Mouse (Mus musculus) heart, embryonic 14.5 days (tissue): ENCODE data around the gene Cachd1. TPM values are rescaled to one million over a fixed set of nuclear protein-coding genes. Genes with fewer than 3 reads are reported as not detected.

Experiments
- ATAC-seq: fragments of 200-750 bp; cut with Nextera tagmentation; 2 replicates; pipeline ENCODE4 v1.8.0; 2017; ENCODE audit warnings: low read depth, moderate TSS enrichment; ENCODE audit not compliant: insufficient number of reproducible peaks, insufficient read depth, low FRiP score
- H3K27ac ChIP-seq, 2 experiments: fragments of 200-500 bp in 1 of 2; fragments of 300-500 bp in 1 of 2; sonication (generic) in 1 of 2; replicated peaks in 1 of 2; 2 replicates each; pipeline ENCODE4 v1.5.1; 2012 to 2014; ENCODE audit warnings: low read depth in 2 of 2, low read length in 2 of 2, control low read depth in 1 of 2, mild to moderate bottlenecking in 1 of 2, mixed read lengths in 1 of 2; ENCODE audit not compliant: control insufficient read depth in 1 of 2, insufficient read depth in 1 of 2
- H3K27me3 ChIP-seq: fragments of 300-500 bp; sonication (generic); 2 replicates; pipeline ENCODE4 v1.6.1; 2014; ENCODE audit warnings: mild to moderate bottlenecking, low read length, control low read depth; ENCODE audit not compliant: control insufficient read depth, insufficient read depth
- H3K36me3 ChIP-seq: fragments of 300-500 bp; sonication (generic); 2 replicates; pipeline ENCODE4 v1.6.1; 2014; ENCODE audit warnings: mild to moderate bottlenecking, control low read depth, low read length, mixed read lengths; ENCODE audit not compliant: control insufficient read depth, insufficient read depth
- H3K4me1 ChIP-seq, 2 experiments: fragments of 200-500 bp in 1 of 2; fragments of 300-500 bp in 1 of 2; sonication (generic) in 1 of 2; 2 replicates each; pipeline ENCODE4 v1.6.1; 2012 to 2014; ENCODE audit warnings: low read length in 2 of 2, control low read depth in 1 of 2, mixed read lengths in 1 of 2; ENCODE audit not compliant: control insufficient read depth in 2 of 2, insufficient read depth in 2 of 2
- H3K4me2 ChIP-seq: fragments of 300-500 bp; sonication (generic); 2 replicates; pipeline ENCODE4 v1.6.1; 2014; ENCODE audit warnings: mild to moderate bottlenecking, low read length
- H3K4me3 ChIP-seq, 2 experiments: fragments of 200-500 bp in 1 of 2; fragments of 300-500 bp in 1 of 2; sonication (generic) in 1 of 2; 2 replicates each; pipeline ENCODE4 v1.5.1; 2012 to 2014; ENCODE audit warnings: low read length in 2 of 2, mild to moderate bottlenecking in 2 of 2, control low read depth in 1 of 2, low read depth in 1 of 2, moderate library complexity in 1 of 2; ENCODE audit not compliant: control insufficient read depth in 1 of 2, insufficient read depth in 1 of 2
- H3K9ac ChIP-seq: fragments of 300-500 bp; sonication (generic); 2 replicates; pipeline ENCODE4 v1.6.1; 2014; ENCODE audit warnings: mild to moderate bottlenecking, low read length
- H3K9me3 ChIP-seq: fragments of 300-500 bp; sonication (generic); 2 replicates; pipeline ENCODE4 v1.6.1; 2016; ENCODE audit warnings: low read length, control low read depth; ENCODE audit not compliant: control insufficient read depth
- WGBS: fragments of 180-500 bp; shearing (Covaris S2); extraction: QIAGEN DNeasy Blood & Tissue Kit; methylation state at CpG from one replicate; pipeline ENCODE4 v1.1.7; 2014; 5-methylcytosine and 5-hydroxymethylcytosine counted together
- polyA plus RNA-seq: library from polyadenylated mRNA; unstranded; fragments of >200 nt; fragmentation: Nextera tagmentation; extraction: Ambion mirVana; gene quantifications from 2 replicates; pipeline ENCODE4 v1.2.1, GENCODE M21; 2014

The Cachd1 gene
- polyA plus RNA-seq, 1 experiment from 2014 or later, result 9.2 TPM

- Histone ChIP-seq H3K4me2 (no peak overlapping the region), H3K4me1 (peaks cover 3 to 25% of the 10 kb centered on the region in 2 experiments), H3K36me3 (no peaks in the 10 kb centered on the region), H3K9me3 (no peaks in the 10 kb centered on the region), H3K27ac (no peak overlapping the region), H3K27me3 (no peaks in the 10 kb centered on the region), H3K4me3 (no peak overlapping the region), H3K9ac (no peak overlapping the region)
- WGBS, result 88% methylated on average over 3 of the region's 3 CpGs
- ATAC-seq, result peak; percentile 47; the same call in 1 of the 2 replicates
Measured at GRCm38 (mm10) chr4:100819238-100819637, 42.8 kb downstream of the Cachd1 start.

DNA sequence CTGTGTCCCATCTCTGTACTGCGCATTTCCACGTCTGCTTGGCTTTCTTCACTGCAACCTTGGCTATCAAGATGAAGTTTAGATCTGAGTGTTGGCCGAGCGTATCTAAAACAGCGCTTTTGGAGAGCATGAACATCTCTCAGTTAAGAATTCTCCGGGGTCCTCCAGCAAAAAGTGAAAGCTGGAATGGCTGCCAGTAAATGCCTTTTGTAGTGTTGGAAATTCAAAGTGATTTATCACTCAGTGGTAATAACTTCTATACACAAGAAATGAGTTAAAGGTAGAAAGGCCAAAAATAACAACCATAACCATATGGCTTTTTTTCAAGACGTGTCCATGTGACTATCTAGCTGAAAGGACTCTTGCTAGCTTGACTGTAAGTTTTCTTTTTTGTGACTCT is 46.1 kb downstream of the Cachd1 start:
- Histone ChIP-seq H3K27me3 (no peaks in the 10 kb centered on the region), H3K9ac (no peak overlapping the region), H3K4me3 (no peak overlapping the region), H3K36me3 (no peaks in the 10 kb centered on the region), H3K4me1 (peaks cover 5 to 29% of the 10 kb centered on the region in 2 experiments), H3K27ac (no peak overlapping the region), H3K9me3 (0 out of 2 replicates have a peak, but pooled peaks cover 7% of the 10 kb centered on the region), H3K4me2 (peak overlapping the region; percentile 25; the same call in 1 of the 2 replicates)
- ATAC-seq, result no peak
- WGBS, result 78% methylated on average over 7 of the region's 7 CpGs

- Histone ChIP-seq H3K27me3 (no peaks in the 10 kb centered on the region), H3K4me2 (no peak overlapping the region), H3K27ac (no peak overlapping the region), H3K4me1 (peaks cover 16 to 38% of the 10 kb centered on the region in 2 experiments), H3K4me3 (no peak overlapping the region), H3K9me3 (0 out of 2 replicates have a peak, but pooled peaks cover 7% of the 10 kb centered on the region), H3K36me3 (no peaks in the 10 kb centered on the region), H3K9ac (no peak overlapping the region)
- ATAC-seq, result no peak
- WGBS, result 31% methylated on average over 5 of the region's 5 CpGs
Measured at GRCm38 (mm10) chr4:100827374-100827773, 50.9 kb downstream of the Cachd1 start.

DNA sequence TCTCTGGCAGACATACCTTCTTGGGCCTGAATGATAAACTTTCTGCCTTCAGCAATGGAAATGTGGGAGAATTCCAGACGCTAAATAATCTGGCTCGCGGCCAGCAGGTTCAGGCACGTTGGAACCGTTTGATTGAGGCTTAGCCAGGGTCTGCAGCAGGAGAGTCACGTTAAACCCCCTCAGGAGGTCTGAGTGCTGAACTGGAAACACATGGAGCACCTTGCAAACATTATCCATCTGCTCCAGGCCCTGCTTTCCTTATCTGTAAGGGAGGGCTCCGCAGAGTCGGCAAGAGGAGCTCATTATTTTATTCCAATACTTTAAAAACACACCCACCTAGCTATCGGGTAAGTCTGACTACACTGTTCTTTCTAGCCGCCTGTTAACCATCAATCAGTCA is 52.3 kb downstream of the Cachd1 start:
- Histone ChIP-seq H3K36me3 (no peaks in the 10 kb centered on the region), H3K4me2 (peak overlapping the region; percentile 24), H3K4me1 (peaks cover 16 to 40% of the 10 kb centered on the region in 2 experiments), H3K9ac (no peak overlapping the region), H3K9me3 (0 out of 2 replicates have a peak, but pooled peaks cover 7% of the 10 kb centered on the region), H3K4me3 (no peak overlapping the region), H3K27me3 (no peaks in the 10 kb centered on the region), H3K27ac (peak overlapping the region in 1 of 2 experiments; percentile 38; a peak in 1 of 4 replicates)
- ATAC-seq, result no peak
- 3% methylated on average over 10 of the region's 10 CpGs for WGBS

- Histone ChIP-seq H3K27me3 (no peaks in the 10 kb centered on the region), H3K4me2 (no peak overlapping the region), H3K9me3 (no peaks in the 10 kb centered on the region), H3K4me3 (no peak overlapping the region), H3K27ac (no peak overlapping the region), H3K36me3 (no peaks in the 10 kb centered on the region), H3K9ac (no peak overlapping the region), H3K4me1 (peaks cover 0 to 10% of the 10 kb centered on the region in 2 experiments; a peak in 3 of 4 replicates)
- ATAC-seq, result no peak
- WGBS, result 74% methylated on average over 6 of the region's 6 CpGs
Measured at GRCm38 (mm10) chr4:100837205-100837604, 60.7 kb downstream of the Cachd1 start.

- H3K9ac ChIP-seq, result no peak overlapping the region
- no peak overlapping the region for H3K4me2 ChIP-seq
- 65% methylated on average over 5 of the region's 5 CpGs for WGBS
- H3K4me1 ChIP-seq, result 0 out of 4 replicates have a peak, but pooled peaks cover 0 to 5% of the 10 kb centered on the region in 2 experiments
- H3K36me3 ChIP-seq, result no peaks in the 10 kb centered on the region
- no peaks in the 10 kb centered on the region for H3K9me3 ChIP-seq
- no peaks in the 10 kb centered on the region for H3K27me3 ChIP-seq
- no peak overlapping the region for H3K4me3 ChIP-seq
- ATAC-seq, result no peak
- H3K27ac ChIP-seq, result no peak overlapping the region
Measured at GRCm38 (mm10) chr4:100842629-100843028, 66.2 kb downstream of the Cachd1 start.

- H3K36me3 ChIP-seq, result no peaks in the 10 kb centered on the region
- H3K4me3 ChIP-seq, result no peak overlapping the region
- WGBS, result 86% methylated on average over 5 of the region's 5 CpGs
- H3K9ac ChIP-seq, result no peak overlapping the region
- H3K27me3 ChIP-seq, result no peaks in the 10 kb centered on the region
- ATAC-seq, result no peak
- H3K4me2 ChIP-seq, result no peak overlapping the region
- H3K4me1 ChIP-seq, result 0 out of 4 replicates have a peak, but pooled peaks cover 0 to 5% of the 10 kb centered on the region in 2 experiments
- H3K27ac ChIP-seq, result no peak overlapping the region
- H3K9me3 ChIP-seq, result no peaks in the 10 kb centered on the region
Measured at GRCm38 (mm10) chr4:100843119-100843518, 66.6 kb downstream of the Cachd1 start.
